Mouse (Mus musculus): ENCODE data around the gene Gm42906. TPM values are rescaled to one million over a fixed set of nuclear protein-coding genes. Genes with fewer than 3 reads are reported as not detected.
A peak's percentile ranks its signal among the peaks of the same experiment; 100 is the strongest.

The Gm42906 gene
- polyA plus RNA-seq, 2 experiments: not detected

DNA sequence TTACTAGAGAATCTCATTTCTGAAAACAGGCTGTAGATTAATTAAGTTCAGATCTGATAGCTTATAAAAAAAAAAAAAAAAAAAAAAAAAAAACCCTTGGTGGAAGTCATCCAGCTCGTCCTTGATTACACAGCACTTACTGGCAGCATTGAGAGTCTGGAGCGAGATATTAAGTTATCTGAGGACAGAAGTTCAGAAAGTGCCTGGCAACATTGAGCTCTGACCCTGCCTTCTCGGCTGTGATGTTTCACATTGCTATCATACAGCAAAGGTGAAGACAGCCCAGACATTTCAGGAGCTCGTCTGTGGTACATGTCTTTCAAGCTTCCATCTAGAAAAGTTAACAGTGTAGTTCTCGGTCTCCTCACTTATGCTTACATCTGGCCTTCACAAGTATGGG is 290.1 kb downstream of the Gm42906 start:
- H3K4me2 ChIP-seq (replicated peaks; ENCODE audit: low read depth, low read length, severe bottlenecking): no peak overlapping the region

DNA sequence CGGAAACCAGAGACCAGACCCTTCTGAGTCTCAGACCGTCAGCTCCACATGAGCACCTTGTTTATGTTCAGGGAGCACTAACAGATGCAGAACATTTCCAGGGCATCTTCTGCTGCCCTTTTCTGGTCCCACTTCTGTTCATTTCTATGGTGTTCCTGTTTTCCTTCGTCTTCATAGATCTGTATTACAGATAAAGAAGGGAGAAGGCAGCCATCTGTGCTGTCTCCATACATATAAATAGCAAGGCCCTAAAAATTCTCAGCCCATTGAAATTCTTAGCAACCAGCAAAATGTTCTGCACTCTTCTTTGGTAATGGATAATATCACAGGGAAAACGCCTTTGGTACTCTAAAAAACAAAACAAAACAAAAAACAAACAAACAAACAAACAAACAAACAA is 290.7 kb downstream of the Gm42906 start:
- Histone ChIP-seq H3K27me3 (ENCODE audit: control insufficient read depth, insufficient read depth, low read length) (no peaks in the 10 kb centered on the region), H3K4me3 (replicated peaks; ENCODE audit: low read length) (no peak overlapping the region), H3K9ac (ENCODE audit: low read depth, low read length, severe bottlenecking) (no peak overlapping the region), H3K4me2 (replicated peaks; ENCODE audit: low read depth, low read length, severe bottlenecking) (no peak overlapping the region), H3K4me1 (ENCODE audit: control insufficient read depth, insufficient read depth, low read length) (peaks cover 31% of the 10 kb centered on the region), H3K27ac (replicated peaks; ENCODE audit: low read depth, low read length) (no peak overlapping the region), H3K36me3 (ENCODE audit: control insufficient read depth, insufficient read depth, low read length) (no peaks in the 10 kb centered on the region), H3K9me3 (ENCODE audit: control insufficient read depth, low read length) (0 out of 2 replicates have a peak, but pooled peaks cover 3% of the 10 kb centered on the region)
- no peak for DNase-seq (ENCODE audit: low spot score)
- ATAC-seq (ENCODE audit: low FRiP score, low read depth): no peak
- TF ChIP-seq POLR2A (IDR thresholded peaks at IDR 0.05; ENCODE audit: borderline replicate concordance, extremely low read depth, insufficient read depth, insufficient read length): no peak
- WGBS: 53% methylated on average over 4 of the region's 4 CpGs

More for the DNA sequence above, 290.1 kb downstream of the Gm42906 start:
- Histone ChIP-seq H3K27ac (replicated peaks; ENCODE audit: low read depth, low read length) (no peak overlapping the region), H3K27me3 (ENCODE audit: control insufficient read depth, insufficient read depth, low read length) (no peaks in the 10 kb centered on the region), H3K9me3 (ENCODE audit: control insufficient read depth, low read length) (0 out of 2 replicates have a peak, but pooled peaks cover 3% of the 10 kb centered on the region), H3K36me3 (ENCODE audit: control insufficient read depth, insufficient read depth, low read length) (no peaks in the 10 kb centered on the region), H3K4me1 (ENCODE audit: control insufficient read depth, insufficient read depth, low read length) (peaks cover 37% of the 10 kb centered on the region), H3K9ac (ENCODE audit: low read depth, low read length, severe bottlenecking) (no peak overlapping the region), H3K4me3 (replicated peaks; ENCODE audit: low read length) (no peak overlapping the region)
- WGBS: 82% methylated on average over 5 of the region's 5 CpGs
- no peak for TF ChIP-seq POLR2A (IDR thresholded peaks at IDR 0.05; ENCODE audit: borderline replicate concordance, extremely low read depth, insufficient read depth, insufficient read length)
- ATAC-seq (ENCODE audit: low FRiP score, low read depth) (no peak), DNase-seq (ENCODE audit: low spot score) (no peak)

GRCm38 (mm10) chr5:151135965-151136364 is 292.0 kb downstream of the Gm42906 start:
- H3K36me3 ChIP-seq (ENCODE audit: control insufficient read depth, insufficient read depth, low read length): no peaks in the 10 kb centered on the region
- WGBS: 41% methylated on average over 6 of the region's 6 CpGs
- DNase-seq (ENCODE audit: low spot score) (peak; percentile 73), ATAC-seq (ENCODE audit: low FRiP score, low read depth) (peak; percentile 58)
- no peak overlapping the region for H3K9ac ChIP-seq (ENCODE audit: low read depth, low read length, severe bottlenecking)
- H3K4me3 ChIP-seq (replicated peaks; ENCODE audit: low read length): no peak overlapping the region
- no peak for TF ChIP-seq POLR2A (IDR thresholded peaks at IDR 0.05; ENCODE audit: borderline replicate concordance, extremely low read depth, insufficient read depth, insufficient read length)
- H3K4me2 ChIP-seq (replicated peaks; ENCODE audit: low read depth, low read length, severe bottlenecking): no peak overlapping the region
- peak overlapping the region; percentile 56 for H3K27ac ChIP-seq (replicated peaks; ENCODE audit: low read depth, low read length)
- H3K4me1 ChIP-seq (ENCODE audit: control insufficient read depth, insufficient read depth, low read length): peaks cover 23% of the 10 kb centered on the region
- 0 out of 2 replicates have a peak, but pooled peaks cover 3% of the 10 kb centered on the region for H3K9me3 ChIP-seq (ENCODE audit: control insufficient read depth, low read length)
- no peaks in the 10 kb centered on the region for H3K27me3 ChIP-seq (ENCODE audit: control insufficient read depth, insufficient read depth, low read length)

DNA sequence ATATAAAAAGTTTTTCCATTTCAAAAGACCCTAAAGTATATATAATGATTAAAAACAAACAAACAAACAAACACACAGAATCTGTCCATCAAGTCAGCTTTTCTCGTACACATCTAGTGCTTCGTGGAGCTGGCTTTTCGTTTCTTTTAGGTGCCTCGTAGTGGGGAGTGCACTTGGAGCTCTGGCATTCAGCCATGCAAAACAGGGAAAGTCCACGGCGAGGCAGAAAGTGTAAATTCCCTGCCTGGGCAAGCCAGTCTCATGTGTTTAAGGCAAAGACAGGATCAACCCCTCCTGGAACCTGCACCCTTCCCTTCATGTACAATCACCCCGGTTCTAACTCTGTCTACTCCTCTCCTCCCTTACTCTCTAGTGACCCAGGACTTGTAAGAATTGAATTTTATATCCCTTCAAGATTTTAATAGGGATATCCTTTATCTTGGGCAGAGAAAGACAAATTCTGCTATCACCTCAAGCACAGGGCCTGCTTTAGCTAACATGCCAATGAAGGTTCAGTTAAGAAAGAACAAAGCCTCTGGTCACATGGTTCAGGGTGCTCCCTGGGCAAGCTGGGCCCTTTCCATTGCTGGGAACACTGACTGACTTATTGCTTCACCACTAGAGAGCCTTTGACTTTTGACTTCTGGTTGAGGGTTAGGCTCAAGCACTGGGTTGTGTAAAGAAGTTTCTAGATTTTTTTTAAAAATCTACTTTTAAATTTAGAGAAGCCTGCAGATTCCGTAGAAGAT is 292.7 kb downstream of the Gm42906 start:
- WGBS: 46% methylated on average over 8 of the region's 8 CpGs
- H3K4me3 ChIP-seq (replicated peaks; ENCODE audit: low read length): no peak overlapping the region
- no peak for TF ChIP-seq POLR2A (IDR thresholded peaks at IDR 0.05; ENCODE audit: borderline replicate concordance, extremely low read depth, insufficient read depth, insufficient read length)
- no peak overlapping the region for H3K27ac ChIP-seq (replicated peaks; ENCODE audit: low read depth, low read length)
- H3K36me3 ChIP-seq (ENCODE audit: control insufficient read depth, insufficient read depth, low read length): no peaks in the 10 kb centered on the region
- no peaks in the 10 kb centered on the region for H3K27me3 ChIP-seq (ENCODE audit: control insufficient read depth, insufficient read depth, low read length)
- no peak overlapping the region for H3K4me2 ChIP-seq (replicated peaks; ENCODE audit: low read depth, low read length, severe bottlenecking)
- peaks cover 23% of the 10 kb centered on the region for H3K4me1 ChIP-seq (ENCODE audit: control insufficient read depth, insufficient read depth, low read length)
- H3K9ac ChIP-seq (ENCODE audit: low read depth, low read length, severe bottlenecking): no peak overlapping the region
- DNase-seq (ENCODE audit: low spot score) (no peak), ATAC-seq (ENCODE audit: low FRiP score, low read depth) (no peak)
- 0 out of 2 replicates have a peak, but pooled peaks cover 3% of the 10 kb centered on the region for H3K9me3 ChIP-seq (ENCODE audit: control insufficient read depth, low read length)

DNA sequence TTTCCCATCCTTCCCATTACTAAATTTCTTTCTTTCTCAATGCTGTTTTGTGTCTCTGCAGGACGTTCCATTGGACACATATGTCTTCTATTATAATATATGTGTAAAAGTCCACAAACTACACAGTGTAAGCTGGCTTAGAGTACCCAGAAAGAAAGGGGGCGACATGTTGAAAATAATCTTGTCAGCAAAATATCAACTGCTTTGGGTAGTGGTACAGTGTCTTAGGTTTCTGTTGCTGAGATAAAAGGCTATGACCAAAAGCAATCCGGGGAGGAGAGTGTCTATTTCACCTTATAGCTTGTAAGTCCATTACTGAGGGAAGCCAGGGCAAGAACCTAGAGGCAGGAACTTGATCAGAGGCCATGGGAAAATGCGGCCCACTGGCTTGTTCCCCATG is 293.8 kb downstream of the Gm42906 start:
- DNase-seq (ENCODE audit: low spot score) (no peak), ATAC-seq (ENCODE audit: low FRiP score, low read depth) (no peak)
- Histone ChIP-seq H3K9ac (ENCODE audit: low read depth, low read length, severe bottlenecking) (no peak overlapping the region), H3K27ac (replicated peaks; ENCODE audit: low read depth, low read length) (no peak overlapping the region), H3K4me2 (replicated peaks; ENCODE audit: low read depth, low read length, severe bottlenecking) (no peak overlapping the region), H3K9me3 (ENCODE audit: control insufficient read depth, low read length) (0 out of 2 replicates have a peak, but pooled peaks cover 3% of the 10 kb centered on the region), H3K4me3 (replicated peaks; ENCODE audit: low read length) (no peak overlapping the region), H3K27me3 (ENCODE audit: control insufficient read depth, insufficient read depth, low read length) (no peaks in the 10 kb centered on the region), H3K4me1 (ENCODE audit: control insufficient read depth, insufficient read depth, low read length) (peaks cover 23% of the 10 kb centered on the region), H3K36me3 (ENCODE audit: control insufficient read depth, insufficient read depth, low read length) (no peaks in the 10 kb centered on the region)
- 81% methylated on average over 4 of the region's 4 CpGs for WGBS
- no peak for TF ChIP-seq POLR2A (IDR thresholded peaks at IDR 0.05; ENCODE audit: borderline replicate concordance, extremely low read depth, insufficient read depth, insufficient read length)
